In the genomic region with DNA sequence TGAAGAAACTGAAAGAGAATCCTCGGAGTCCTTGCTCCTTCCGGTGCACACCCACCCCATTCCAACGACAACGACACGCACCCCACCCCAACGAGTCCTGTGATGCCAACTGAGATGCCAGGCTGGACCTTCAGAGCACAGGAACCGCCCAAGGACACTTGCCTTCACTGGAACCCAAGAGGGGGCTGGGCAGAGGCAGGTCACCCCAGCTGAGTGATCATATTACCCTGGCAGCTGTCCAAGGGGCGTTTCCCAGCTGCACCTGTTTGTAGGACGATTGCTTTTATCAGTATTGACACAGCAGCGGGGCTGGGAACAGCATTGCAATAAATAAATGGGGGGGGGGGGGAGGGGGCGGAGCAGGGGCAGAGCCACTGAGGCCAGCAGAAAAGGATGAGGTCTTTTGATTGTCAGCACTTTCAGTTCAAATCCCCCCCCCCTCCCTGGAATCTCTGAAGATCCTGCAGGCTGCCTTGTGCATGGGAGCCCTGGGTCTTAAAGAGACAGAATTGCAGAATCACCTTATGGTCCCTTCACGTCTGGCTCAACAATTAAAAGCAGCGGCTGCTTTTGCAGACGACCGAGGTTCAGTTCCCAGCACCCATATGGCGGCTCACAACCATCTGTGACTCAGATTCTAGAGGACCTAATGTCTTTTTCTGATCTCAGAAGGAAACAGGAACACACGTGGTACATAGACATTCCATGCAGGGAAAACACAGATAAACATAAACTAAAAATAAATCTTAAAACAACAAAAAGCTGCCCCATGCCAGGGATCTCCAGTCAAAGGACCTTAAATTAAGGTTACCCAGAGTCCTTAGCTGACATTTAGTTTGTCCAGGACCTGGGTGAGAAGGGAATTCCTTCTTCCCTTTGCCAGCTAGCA, we compare ENCODE assay signal across 8 mouse cellular contexts. TPM values are rescaled to one million over a fixed set of nuclear protein-coding genes. Genes with fewer than 3 reads are reported as not detected.
DNase-seq lines count a peak whose midpoint lies in the region; ATAC-seq and TF ChIP-seq lines count a peak whose summit lies in the region.

No protein-coding gene starts in this region.

- 26% methylated on average over 16 of the region's 17 CpGs for WGBS in forebrain, embryonic 12.5 days
- WGBS in hindbrain, embryonic 10.5 days: 21% methylated on average over 17 of the region's 17 CpGs
- WGBS in limb, embryonic 11.5 days: 22% methylated on average over 16 of the region's 17 CpGs
- 22% methylated on average over 16 of the region's 17 CpGs for WGBS in midbrain, embryonic 13.5 days

- H3K4me2 ChIP-seq in forebrain, embryonic 12.5 days: peak overlapping the region; percentile 24
- H3K4me2 ChIP-seq in limb, embryonic 11.5 days (ENCODE audit: low read depth, severe bottlenecking): no peak overlapping the region
- H3K4me2 ChIP-seq in midbrain, embryonic 13.5 days (replicated peaks): peak overlapping the region; percentile 9; the same call in 1 of the 2 replicates

- peaks cover 2% of the 10 kb centered on the region; the same call in 1 of the 2 replicates for H3K27me3 ChIP-seq in E14TG2a.4 (ENCODE audit: insufficient read depth, low read length)
- H3K27me3 ChIP-seq in forebrain, embryonic 12.5 days: no peaks in the 10 kb centered on the region
- no peaks in the 10 kb centered on the region for H3K27me3 ChIP-seq in hindbrain, embryonic 10.5 days (ENCODE audit: insufficient read depth, poor library complexity, severe bottlenecking)
- no peaks in the 10 kb centered on the region for H3K27me3 ChIP-seq in limb, embryonic 11.5 days (ENCODE audit: control insufficient read depth, insufficient read depth, low read length)
- no peaks in the 10 kb centered on the region for H3K27me3 ChIP-seq in midbrain, embryonic 13.5 days
- 0 out of 2 replicates have a peak, but pooled peaks cover 3% of the 10 kb centered on the region for H3K27me3 ChIP-seq in testis, adult 2 months (ENCODE audit: control insufficient read depth, insufficient read depth, low read length)

- peak; percentile 56 to 63 for DNase-seq in adrenal gland, adult 18-20 months (ENCODE audit: low spot score in 2 of 2)
- DNase-seq in hindbrain, embryonic 10.5 days (ENCODE audit: low spot score): peak; percentile 54
- DNase-seq in limb, embryonic 11.5 days (ENCODE audit: low spot score): peak; percentile 76
- DNase-seq in frontal cortex, postnatal 25 days (ENCODE audit: low spot score in 2 of 2): no peak

- no peaks in the 10 kb centered on the region for H3K9me3 ChIP-seq in E14TG2a.4 (ENCODE audit: low read length)
- no peaks in the 10 kb centered on the region for H3K9me3 ChIP-seq in forebrain, embryonic 12.5 days
- no peaks in the 10 kb centered on the region for H3K9me3 ChIP-seq in hindbrain, embryonic 10.5 days
- H3K9me3 ChIP-seq in limb, embryonic 11.5 days (ENCODE audit: control insufficient read depth, low read length): no peaks in the 10 kb centered on the region
- no peaks in the 10 kb centered on the region for H3K9me3 ChIP-seq in midbrain, embryonic 13.5 days

- 0 out of 2 replicates have a peak overlapping the region, but pooled peaks have one; percentile 29 for H3K4me3 ChIP-seq in E14TG2a.4 (replicated peaks; ENCODE audit: low read length)
- no peak overlapping the region for H3K4me3 ChIP-seq in forebrain, embryonic 12.5 days (replicated peaks)
- peak overlapping the region; percentile 24 for H3K4me3 ChIP-seq in hindbrain, embryonic 10.5 days
- H3K4me3 ChIP-seq in limb, embryonic 11.5 days (ENCODE audit: low read depth, low read length): no peak overlapping the region
- H3K4me3 ChIP-seq in midbrain, embryonic 13.5 days (replicated peaks): no peak overlapping the region
- H3K4me3 ChIP-seq in testis, adult 2 months (ENCODE audit: control insufficient read depth, low read depth, low read length): peak overlapping the region; percentile 4

- H3K4me1 ChIP-seq in E14TG2a.4 (replicated peaks; ENCODE audit: low read depth, low read length): peaks cover 83% of the 10 kb centered on the region
- H3K4me1 ChIP-seq in forebrain, embryonic 12.5 days: peaks cover 29% of the 10 kb centered on the region
- H3K4me1 ChIP-seq in hindbrain, embryonic 10.5 days (replicated peaks): peaks cover 70% of the 10 kb centered on the region
- peaks cover 9% of the 10 kb centered on the region for H3K4me1 ChIP-seq in limb, embryonic 11.5 days (ENCODE audit: control insufficient read depth, insufficient read depth, low read length)
- peaks cover 32% of the 10 kb centered on the region for H3K4me1 ChIP-seq in midbrain, embryonic 13.5 days (replicated peaks)
- H3K4me1 ChIP-seq in testis, adult 2 months (ENCODE audit: control insufficient read depth, insufficient read depth, low read length): peaks cover 11% of the 10 kb centered on the region

- H3K27ac ChIP-seq in forebrain, embryonic 12.5 days: peak overlapping the region; percentile 93
- H3K27ac ChIP-seq in hindbrain, embryonic 10.5 days: peak overlapping the region; percentile 86
- no peak overlapping the region for H3K27ac ChIP-seq in limb, embryonic 11.5 days (replicated peaks; ENCODE audit: low read depth, low read length)
- peak overlapping the region; percentile 90; the same call in 1 of the 2 replicates for H3K27ac ChIP-seq in midbrain, embryonic 13.5 days
- H3K27ac ChIP-seq in testis, adult 2 months (ENCODE audit: control insufficient read depth, insufficient read depth, low read depth, low read length): no peak overlapping the region

- TF ChIP-seq POLR2A in testis, adult 2 months (IDR thresholded peaks at IDR 0.05; ENCODE audit: control insufficient read depth, low read depth, low read length): no peak

- H3K36me3 ChIP-seq in E14TG2a.4 (ENCODE audit: insufficient read depth, low read length): no peaks in the 10 kb centered on the region
- no peaks in the 10 kb centered on the region for H3K36me3 ChIP-seq in forebrain, embryonic 12.5 days (replicated peaks)
- no peaks in the 10 kb centered on the region for H3K36me3 ChIP-seq in hindbrain, embryonic 10.5 days
- H3K36me3 ChIP-seq in limb, embryonic 11.5 days (ENCODE audit: control insufficient read depth, insufficient read depth, low read length): no peaks in the 10 kb centered on the region
- no peaks in the 10 kb centered on the region for H3K36me3 ChIP-seq in midbrain, embryonic 13.5 days
- H3K36me3 ChIP-seq in testis, adult 2 months (ENCODE audit: control insufficient read depth, insufficient read depth, low read length): no peaks in the 10 kb centered on the region

- H3K9ac ChIP-seq in forebrain, embryonic 12.5 days: no peak overlapping the region
- no peak overlapping the region for H3K9ac ChIP-seq in limb, embryonic 11.5 days (ENCODE audit: low read length)
- no peak overlapping the region for H3K9ac ChIP-seq in midbrain, embryonic 13.5 days (replicated peaks)

- no peak for TF ChIP-seq CTCF in E14TG2a.4 (conservative IDR thresholded peaks at IDR 0.05; ENCODE audit: low read length)
- no peak for TF ChIP-seq CTCF in testis, adult 2 months (IDR thresholded peaks at IDR 0.05; ENCODE audit: control insufficient read depth, insufficient read depth, insufficient replicate concordance, low read depth, low read length)

- 0 out of 2 replicates have a peak, but pooled peaks have one; percentile 12 for ATAC-seq in forebrain, embryonic 12.5 days (ENCODE audit: low FRiP score)
- no peak for ATAC-seq in limb, embryonic 11.5 days (ENCODE audit: insufficient number of reproducible peaks, low FRiP score, low TSS enrichment, low read depth)
- no peak for ATAC-seq in midbrain, embryonic 13.5 days

RNA-seq across cellular contexts. Expression of a gene that starts 52.0 kb away (rescaled TPM):
- total RNA-seq in adrenal gland, adult 18-20 months (2021): 100 to 1,000 TPM; 132 to 171 TPM
- 18.9 and 22.6 TPM in 2 replicates for polyA plus RNA-seq in forebrain, embryonic 12.5 days (2016; fragmentation: Nextera tagmentation; extraction: Ambion mirVana)
- polyA plus RNA-seq in hindbrain, embryonic 10.5 days (2016; fragmentation: Nextera tagmentation; extraction: Ambion mirVana): 25.0 and 30.5 TPM in 2 replicates
- polyA plus RNA-seq in limb, embryonic 11.5 days (2014; fragmentation: Nextera tagmentation; extraction: Ambion mirVana): 19.1 and 21.5 TPM in 2 replicates
- 13.4 and 15.4 TPM in 2 replicates for polyA plus RNA-seq in midbrain, embryonic 13.5 days (2015; fragmentation: Nextera tagmentation; extraction: Ambion mirVana)
- polyA plus RNA-seq in testis, adult 2 months (2012; rRNA removed): 87.2 and 99.7 TPM in 2 replicates

Comparison
In these comparisons a context has a peak if more than half of its experiments do, and no peak if none do; other contexts are left out.
1. H3K4me3 ChIP-seq: peak in E14TG2a.4 (single experiment), hindbrain, embryonic 10.5 days (single experiment) and testis, adult 2 months (single experiment); none in forebrain, embryonic 12.5 days (single experiment), limb, embryonic 11.5 days (single experiment) and midbrain, embryonic 13.5 days (single experiment).
2. DNase-seq: peak in adrenal gland, adult 18-20 months (2 of 2), hindbrain, embryonic 10.5 days (single experiment) and limb, embryonic 11.5 days (single experiment); none in frontal cortex, postnatal 25 days (0 of 2).
3. H3K27ac ChIP-seq: peak in forebrain, embryonic 12.5 days (single experiment), hindbrain, embryonic 10.5 days (single experiment) and midbrain, embryonic 13.5 days (single experiment); none in limb, embryonic 11.5 days (single experiment) and testis, adult 2 months (single experiment).